8 mouse cellular contexts compared by ENCODE assay signal in genomic region chr7:45786661-45787413, GRCm38 (mm10). TPM values are rescaled to one million over a fixed set of nuclear protein-coding genes. Genes with fewer than 3 reads are reported as not detected.
A peak's percentile ranks its signal among the peaks of the same experiment; 100 is the strongest.
DNase-seq lines count a peak whose midpoint lies in the region; ATAC-seq lines count a peak whose summit lies in the region.

No protein-coding gene starts in this region.

- peak; percentile 20; the same call in 1 of the 2 replicates for ATAC-seq in lung, embryonic 15.5 days (ENCODE audit: borderline replicate concordance, extremely low read depth, low FRiP score, low TSS enrichment)
- peak; percentile 21; the same call in 1 of the 2 replicates for ATAC-seq in hindbrain, embryonic 15.5 days (ENCODE audit: low FRiP score, low read depth)
- ATAC-seq in megakaryocyte-erythroid progenitor cell, adult 5-6 weeks (replicated peaks; ENCODE audit: low FRiP score, low TSS enrichment, poor library complexity, severe bottlenecking) = 0 out of 2 replicates have a peak, but pooled peaks have one; percentile 19

- H3K27me3 ChIP-seq in lung, embryonic 15.5 days = peaks cover 29% of the 10 kb centered on the region
- H3K27me3 ChIP-seq in hindbrain, embryonic 15.5 days = no peaks in the 10 kb centered on the region

- 7% methylated on average over 17 of the region's 17 CpGs for WGBS in lung, embryonic 15.5 days
- 9% methylated on average over 16 of the region's 17 CpGs for WGBS in hindbrain, embryonic 15.5 days

- H3K4me1 ChIP-seq in lung, embryonic 15.5 days = peaks cover 45% of the 10 kb centered on the region
- peaks cover 22% of the 10 kb centered on the region for H3K4me1 ChIP-seq in hindbrain, embryonic 15.5 days (replicated peaks)

- H3K4me3 ChIP-seq in lung, embryonic 15.5 days = peak overlapping the region; percentile 53
- peak overlapping the region; percentile 90 for H3K4me3 ChIP-seq in hindbrain, embryonic 15.5 days

- no peaks in the 10 kb centered on the region for H3K9me3 ChIP-seq in lung, embryonic 15.5 days
- no peaks in the 10 kb centered on the region; the same call in 1 of the 2 replicates for H3K9me3 ChIP-seq in hindbrain, embryonic 15.5 days

- H3K36me3 ChIP-seq in lung, embryonic 15.5 days = no peaks in the 10 kb centered on the region
- H3K36me3 ChIP-seq in hindbrain, embryonic 15.5 days = peaks cover 42% of the 10 kb centered on the region

- no peak for DNase-seq in lung, postnatal 25 days (ENCODE audit: low spot score)
- DNase-seq in embryo, embryonic 10 days (ENCODE audit: low spot score) = peak; percentile 89
- no peak for DNase-seq in B cell, adult 2 months
- DNase-seq in spleen, postnatal 36 days (ENCODE audit: low spot score in 2 of 2) = no peak
- DNase-seq in gastrocnemius, postnatal 4 days (ENCODE audit: low spot score in 2 of 2) = no peak

- peak overlapping the region; percentile 77 for H3K4me2 ChIP-seq in lung, embryonic 15.5 days
- H3K4me2 ChIP-seq in hindbrain, embryonic 15.5 days = peak overlapping the region; percentile 64

- H3K27ac ChIP-seq in lung, embryonic 15.5 days = no peak overlapping the region
- peak overlapping the region; percentile 97 for H3K27ac ChIP-seq in hindbrain, embryonic 15.5 days (replicated peaks)

- no peak overlapping the region for H3K9ac ChIP-seq in lung, embryonic 15.5 days
- peak overlapping the region; percentile 96 for H3K9ac ChIP-seq in hindbrain, embryonic 15.5 days

RNA-seq across cellular contexts. Expression of gene Sult2b1, which starts 2.4 kb away (rescaled TPM):
- polyA plus RNA-seq in lung, embryonic 15.5 days (2015; fragmentation: Nextera tagmentation; extraction: Ambion mirVana) = 6.1 and 7.8 TPM in 2 replicates
- polyA plus RNA-seq in hindbrain, embryonic 15.5 days (2015; fragmentation: Nextera tagmentation; extraction: Ambion mirVana) = 6.3 TPM in 2 replicates
- total RNA-seq in megakaryocyte-erythroid progenitor cell, adult 5-6 weeks (2014; fragmentation: Nextera tagmentation) = 0.84 TPM in 1 of 2 replicates, not detected in the other
- not detected in 2 replicates for total RNA-seq in megakaryocyte-erythroid progenitor cell, adult 5-6 weeks (2017)
- total RNA-seq in gastrocnemius, postnatal 4 days (2021) = under 1 TPM in 1 of 2 experiments, not detected in 1; 0.60 TPM

RNA-seq across cellular contexts. Expression of gene Lmtk3, which starts 3.3 kb away (rescaled TPM):
- 1.1 and 1.4 TPM in 2 replicates for polyA plus RNA-seq in lung, embryonic 15.5 days (2015; fragmentation: Nextera tagmentation; extraction: Ambion mirVana)
- 20.1 and 24.8 TPM in 2 replicates for polyA plus RNA-seq in hindbrain, embryonic 15.5 days (2015; fragmentation: Nextera tagmentation; extraction: Ambion mirVana)
- not detected in 2 replicates for total RNA-seq in megakaryocyte-erythroid progenitor cell, adult 5-6 weeks (2014; fragmentation: Nextera tagmentation)
- not detected in 2 replicates for total RNA-seq in megakaryocyte-erythroid progenitor cell, adult 5-6 weeks (2017)
- under 1 TPM; 0.54 to 0.65 TPM for total RNA-seq in gastrocnemius, postnatal 4 days (2021)

RNA-seq across cellular contexts. Expression of gene Cyth2, which starts 27.5 kb away (rescaled TPM):
- 115 and 122 TPM in 2 replicates for polyA plus RNA-seq in lung, embryonic 15.5 days (2015; fragmentation: Nextera tagmentation; extraction: Ambion mirVana)
- 271 and 286 TPM in 2 replicates for polyA plus RNA-seq in hindbrain, embryonic 15.5 days (2015; fragmentation: Nextera tagmentation; extraction: Ambion mirVana)
- 27.2 and 30.8 TPM in 2 replicates for total RNA-seq in megakaryocyte-erythroid progenitor cell, adult 5-6 weeks (2014; fragmentation: Nextera tagmentation)
- 36.9 and 38.0 TPM in 2 replicates for total RNA-seq in megakaryocyte-erythroid progenitor cell, adult 5-6 weeks (2017)
- total RNA-seq in gastrocnemius, postnatal 4 days (2021) = 10 to 100 TPM; 56.1 to 61.5 TPM

RNA-seq across cellular contexts. Expression of gene Kcnj14, which starts 37.7 kb away (rescaled TPM):
- polyA plus RNA-seq in lung, embryonic 15.5 days (2015; fragmentation: Nextera tagmentation; extraction: Ambion mirVana) = 0.79 and 0.84 TPM in 2 replicates
- 1.1 and 1.6 TPM in 2 replicates for polyA plus RNA-seq in hindbrain, embryonic 15.5 days (2015; fragmentation: Nextera tagmentation; extraction: Ambion mirVana)
- not detected in 2 replicates for total RNA-seq in megakaryocyte-erythroid progenitor cell, adult 5-6 weeks (2014; fragmentation: Nextera tagmentation)
- total RNA-seq in megakaryocyte-erythroid progenitor cell, adult 5-6 weeks (2017) = not detected in 2 replicates
- total RNA-seq in gastrocnemius, postnatal 4 days (2021) = under 1 TPM; 0.39 TPM

RNA-seq across cellular contexts. Expression of gene Grwd1, which starts 43.9 kb away (rescaled TPM):
- 67.8 and 73.6 TPM in 2 replicates for polyA plus RNA-seq in lung, embryonic 15.5 days (2015; fragmentation: Nextera tagmentation; extraction: Ambion mirVana)
- polyA plus RNA-seq in hindbrain, embryonic 15.5 days (2015; fragmentation: Nextera tagmentation; extraction: Ambion mirVana) = 41.8 and 43.1 TPM in 2 replicates
- 45.7 and 67.7 TPM in 2 replicates for total RNA-seq in megakaryocyte-erythroid progenitor cell, adult 5-6 weeks (2014; fragmentation: Nextera tagmentation)
- total RNA-seq in megakaryocyte-erythroid progenitor cell, adult 5-6 weeks (2017) = 22.1 and 39.4 TPM in 2 replicates
- total RNA-seq in gastrocnemius, postnatal 4 days (2021) = 10 to 100 TPM; 17.4 to 18.0 TPM
